Mouse (Mus musculus) Muller cell, postnatal 12 days (primary cell): ENCODE measurements around the gene Prss36.
A peak's percentile ranks its signal among the peaks of the same experiment; 100 is the strongest.
"Not testable (repeated sequence)": the region's sequence is repeated elsewhere in the genome, so short reads cannot be mapped to it uniquely, and the experiment has no call there.

Source experiments
- DNase-seq: peaks from one replicate; pipeline ENCODE4 v3.0.0-alpha.2; 2015; ENCODE audit errors: inconsistent ontology term

The Prss36 gene

GRCm38 (mm10) chr7:127903971-127904796 lies 42.3 kb downstream of the Prss36 start, which contains the start of gene Bckdk:
TSS of gene Bckdk (plus strand) at chr7:127904082.
- DNase-seq: peak; percentile 87

- no peak for DNase-seq
Observed at GRCm38 (mm10) chr7:127901772-127902171, 44.8 kb downstream of the Prss36 start.

GRCm38 (mm10) chr7:127899997-127900396 lies 46.5 kb downstream of the Prss36 start:
- DNase-seq: no peak

GRCm38 (mm10) chr7:127898179-127898956 lies 48.2 kb downstream of the Prss36 start:
- no peak for DNase-seq

- DNase-seq: no peak
Observed at GRCm38 (mm10) chr7:127897542-127897941, 49.0 kb downstream of the Prss36 start.

GRCm38 (mm10) chr7:127896384-127896783 lies 50.1 kb downstream of the Prss36 start:
- DNase-seq: peak; percentile 40

- not testable (repeated sequence) for DNase-seq
Observed at GRCm38 (mm10) chr7:127895891-127896290, 50.6 kb downstream of the Prss36 start.

- peak; percentile 97 for DNase-seq
Observed at GRCm38 (mm10) chr7:127895442-127895841, 51.1 kb downstream of the Prss36 start, which contains the start of the genes Gm21974 and Vkorc1. TSS of gene Gm21974 (minus strand) at chr7:127895454. TSS of gene Vkorc1 (minus strand) at chr7:127895617.

GRCm38 (mm10) chr7:127894480-127894879 lies 52.0 kb downstream of the Prss36 start:
- no peak for DNase-seq

- DNase-seq: no peak
Observed at GRCm38 (mm10) chr7:127890798-127891197, 55.7 kb downstream of the Prss36 start, which contains the start of gene Prss53. TSS of gene Prss53 (minus strand) at chr7:127890970.

GRCm38 (mm10) chr7:127888821-127889220 lies 57.7 kb downstream of the Prss36 start:
- DNase-seq: no peak

GRCm38 (mm10) chr7:127887781-127888180 lies 58.7 kb downstream of the Prss36 start:
- no peak for DNase-seq

GRCm38 (mm10) chr7:127887191-127887590 lies 59.3 kb downstream of the Prss36 start:
- no peak for DNase-seq

- DNase-seq: no peak
Observed at GRCm38 (mm10) chr7:127886551-127886950, 60.0 kb downstream of the Prss36 start.

GRCm38 (mm10) chr7:127885951-127886350 lies 60.6 kb downstream of the Prss36 start:
- peak; percentile 51 for DNase-seq
